Mouse (Mus musculus): ENCODE results near the gene Spef1.

Spef1 gene

GRCm38 (mm10) chr2:131141336-131141986, 45.6 kb downstream of the Spef1 start:
- DNase-seq (ENCODE audit: low spot score): no peak

GRCm38 (mm10) chr2:131140533-131140905, 46.6 kb downstream of the Spef1 start:
- no peak for DNase-seq (ENCODE audit: low spot score)

GRCm38 (mm10) chr2:131139886-131140532, 47.1 kb downstream of the Spef1 start:
- DNase-seq (ENCODE audit: low spot score): no peak

- DNase-seq (ENCODE audit: low spot score): no peak
Observed at GRCm38 (mm10) chr2:131139287-131139686, 47.8 kb downstream of the Spef1 start.

GRCm38 (mm10) chr2:131138760-131139159, 48.3 kb downstream of the Spef1 start:
- peak; percentile 2 for DNase-seq (ENCODE audit: low spot score)

- peak; percentile 1 for DNase-seq (ENCODE audit: low spot score)
Observed at GRCm38 (mm10) chr2:131138296-131138695, 48.8 kb downstream of the Spef1 start.

GRCm38 (mm10) chr2:131135521-131136139, 51.5 kb downstream of the Spef1 start:
- peak; percentile 1 for DNase-seq (ENCODE audit: low spot score)

- DNase-seq (ENCODE audit: low spot score): peak; percentile 1
Observed at GRCm38 (mm10) chr2:131134826-131135400, 52.2 kb downstream of the Spef1 start.

GRCm38 (mm10) chr2:131134381-131134780, 52.7 kb downstream of the Spef1 start:
- peak; percentile 2 for DNase-seq (ENCODE audit: low spot score)

- DNase-seq (ENCODE audit: low spot score): no peak
Observed at GRCm38 (mm10) chr2:131132930-131133547, 54.0 kb downstream of the Spef1 start, which contains the start of gene Gm11037. Gene Gm11037 (plus strand): TSS chr2:131133497.

- peak; percentile 1 for DNase-seq (ENCODE audit: low spot score)
Observed at GRCm38 (mm10) chr2:131132111-131132888, 54.8 kb downstream of the Spef1 start.

GRCm38 (mm10) chr2:131130849-131131248, 56.2 kb downstream of the Spef1 start:
- DNase-seq (ENCODE audit: low spot score): peak; percentile 1

GRCm38 (mm10) chr2:131129836-131130235, 57.2 kb downstream of the Spef1 start:
- DNase-seq (ENCODE audit: low spot score): peak; percentile 8

- peak; percentile 1 for DNase-seq (ENCODE audit: low spot score)
Observed at GRCm38 (mm10) chr2:131128636-131129157, 58.4 kb downstream of the Spef1 start.

- peak; percentile 12 for DNase-seq (ENCODE audit: low spot score)
Observed at GRCm38 (mm10) chr2:131128211-131128610, 58.9 kb downstream of the Spef1 start.

GRCm38 (mm10) chr2:131127161-131127730, 59.8 kb downstream of the Spef1 start, which contains the start of gene Hspa12b:
Gene Hspa12b (plus strand): TSS chr2:131127280.
- DNase-seq (ENCODE audit: low spot score): peak; percentile 64

GRCm38 (mm10) chr2:131125964-131126815, 60.9 kb downstream of the Spef1 start:
- peak; percentile 1 for DNase-seq (ENCODE audit: low spot score)

GRCm38 (mm10) chr2:131125157-131125963, 61.7 kb downstream of the Spef1 start:
- peak; percentile 1 for DNase-seq (ENCODE audit: low spot score)

GRCm38 (mm10) chr2:131124166-131124565, 62.9 kb downstream of the Spef1 start:
- DNase-seq (ENCODE audit: low spot score): peak; percentile 3

Measured in urinary bladder, postnatal 14 days (tissue).